Mouse (Mus musculus) G1E (cell line): ENCODE measurements around the gene Cdc42se2.

Source experiments
- CTCF ChIP-seq: IDR thresholded peaks from 2 replicates; pipeline ENCODE4 v1.5.1; 2012; ENCODE audit warnings: low read depth, low read length, inconsistent platforms, mixed read lengths
- GATA1 ChIP-seq: IDR thresholded peaks from 2 replicates; pipeline ENCODE4 v1.6.1; 2012; ENCODE audit warnings: borderline replicate concordance, low read length, inconsistent platforms, mixed read lengths

GRCm38 (mm10) chr11:54735114-54735513 lies 52.4 kb downstream of the Cdc42se2 start:
- TF ChIP-seq CTCF (no peak), GATA1 (no peak)
